Mouse (Mus musculus): ENCODE data around the gene Maml3. TPM values are rescaled to one million over a fixed set of nuclear protein-coding genes. Genes with fewer than 3 reads are reported as not detected.

Gene Maml3
- polyA plus RNA-seq, 1 experiment from 2014 or later = 5.1 TPM

DNA sequence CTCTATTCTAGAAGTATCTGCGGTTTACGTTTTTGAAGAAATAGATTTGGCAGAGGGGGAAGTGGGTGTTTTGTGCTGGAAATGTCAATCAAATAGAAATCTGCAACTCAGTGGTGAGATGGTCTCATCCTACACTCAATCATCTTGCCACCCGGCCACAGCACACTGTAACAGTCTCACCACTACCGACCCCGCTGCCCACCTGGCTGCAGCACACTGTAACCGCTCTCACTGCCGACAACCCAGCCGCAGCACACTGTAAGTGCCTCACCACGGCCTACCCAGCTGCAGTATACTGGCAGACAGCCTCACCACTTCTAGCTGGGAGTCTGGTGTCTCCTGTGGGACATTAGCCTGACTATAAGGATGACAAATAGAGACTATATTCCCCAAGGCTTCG is 322.7 kb downstream of the Maml3 start:
- 85% methylated on average over 10 of the region's 10 CpGs for WGBS
- Histone ChIP-seq H3K4me3 (no peak overlapping the region), H3K27ac (no peak overlapping the region), H3K27me3 (no peaks in the 10 kb centered on the region), H3K4me2 (no peak overlapping the region), H3K9ac (no peak overlapping the region), H3K4me1 (peaks cover 15% of the 10 kb centered on the region), H3K36me3 (no peaks in the 10 kb centered on the region), H3K9me3 (no peaks in the 10 kb centered on the region)
- ATAC-seq (ENCODE audit: insufficient number of reproducible peaks, low FRiP score, low TSS enrichment, low read depth) = no peak

- Histone ChIP-seq H3K27ac (peak overlapping the region; percentile 72), H3K9ac (no peak overlapping the region), H3K9me3 (no peaks in the 10 kb centered on the region), H3K27me3 (no peaks in the 10 kb centered on the region), H3K4me1 (peaks cover 15% of the 10 kb centered on the region), H3K4me2 (0 out of 2 replicates have a peak overlapping the region, but pooled peaks have one; percentile 10), H3K4me3 (no peak overlapping the region), H3K36me3 (no peaks in the 10 kb centered on the region)
- peak; percentile 58; the same call in 1 of the 2 replicates for ATAC-seq (ENCODE audit: insufficient number of reproducible peaks, low FRiP score, low TSS enrichment, low read depth)
- WGBS = 16% methylated on average over 16 of the region's 16 CpGs
Measured at GRCm38 (mm10) chr3:51778738-51779592, 325.9 kb downstream of the Maml3 start.

DNA sequence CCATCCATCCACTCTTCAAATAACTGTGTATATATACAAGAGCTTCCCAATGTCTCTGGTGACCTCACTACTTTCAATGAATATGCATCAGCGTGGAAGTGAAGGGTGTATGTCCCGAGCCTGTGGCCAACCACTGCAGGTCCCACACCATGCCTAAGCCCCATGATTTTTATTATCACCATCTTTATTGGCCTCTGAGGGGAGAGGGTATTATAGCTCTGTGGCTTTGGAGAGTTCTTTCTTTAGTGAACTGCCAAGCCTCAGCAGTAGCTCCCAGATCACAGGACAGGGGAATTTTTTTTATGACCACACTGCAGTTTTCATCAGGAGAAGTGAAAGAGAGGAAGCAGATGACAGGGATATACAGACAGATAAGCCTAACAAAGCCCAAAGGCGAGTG is 326.7 kb downstream of the Maml3 start:
- H3K9me3 ChIP-seq = no peaks in the 10 kb centered on the region
- H3K36me3 ChIP-seq = no peaks in the 10 kb centered on the region
- no peak overlapping the region for H3K9ac ChIP-seq
- H3K4me3 ChIP-seq = no peak overlapping the region
- peaks cover 15% of the 10 kb centered on the region for H3K4me1 ChIP-seq
- no peak for ATAC-seq (ENCODE audit: insufficient number of reproducible peaks, low FRiP score, low TSS enrichment, low read depth)
- H3K27me3 ChIP-seq = no peaks in the 10 kb centered on the region
- 27% methylated on average over 3 of the region's 3 CpGs for WGBS
- no peak overlapping the region for H3K27ac ChIP-seq
- no peak overlapping the region for H3K4me2 ChIP-seq

GRCm38 (mm10) chr3:51776018-51776611 is 328.8 kb downstream of the Maml3 start:
- Histone ChIP-seq H3K4me3 (no peak overlapping the region), H3K9me3 (no peaks in the 10 kb centered on the region), H3K36me3 (no peaks in the 10 kb centered on the region), H3K4me2 (no peak overlapping the region), H3K4me1 (peaks cover 15% of the 10 kb centered on the region), H3K27me3 (no peaks in the 10 kb centered on the region), H3K9ac (no peak overlapping the region), H3K27ac (no peak overlapping the region)
- 81% methylated on average over 2 of the region's 2 CpGs for WGBS
- ATAC-seq (ENCODE audit: insufficient number of reproducible peaks, low FRiP score, low TSS enrichment, low read depth) = no peak

DNA sequence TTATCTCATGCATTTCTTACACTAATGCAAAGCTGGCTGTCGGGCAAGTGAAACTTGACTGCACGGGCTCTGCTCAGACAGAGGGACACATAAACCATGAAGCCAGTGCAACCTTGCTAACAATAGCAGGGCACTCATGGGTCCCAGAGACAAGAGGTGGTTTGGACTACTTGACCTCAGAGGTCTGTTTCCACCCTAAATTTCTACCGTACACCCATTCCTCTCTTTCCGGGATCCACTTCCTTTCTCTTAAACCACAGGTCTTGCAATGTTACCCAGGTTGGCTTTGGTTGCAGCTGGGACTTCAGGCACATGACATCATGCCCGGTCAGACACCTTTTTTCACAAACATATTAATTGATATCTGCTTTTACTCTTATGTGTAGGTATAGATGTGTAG is 331.3 kb downstream of the Maml3 start:
- 77% methylated on average over 5 of the region's 5 CpGs for WGBS
- Histone ChIP-seq H3K9me3 (no peaks in the 10 kb centered on the region), H3K36me3 (no peaks in the 10 kb centered on the region), H3K9ac (no peak overlapping the region), H3K27ac (no peak overlapping the region), H3K4me3 (no peak overlapping the region), H3K4me2 (no peak overlapping the region), H3K27me3 (no peaks in the 10 kb centered on the region), H3K4me1 (peaks cover 5% of the 10 kb centered on the region)
- ATAC-seq (ENCODE audit: insufficient number of reproducible peaks, low FRiP score, low TSS enrichment, low read depth) = no peak

DNA sequence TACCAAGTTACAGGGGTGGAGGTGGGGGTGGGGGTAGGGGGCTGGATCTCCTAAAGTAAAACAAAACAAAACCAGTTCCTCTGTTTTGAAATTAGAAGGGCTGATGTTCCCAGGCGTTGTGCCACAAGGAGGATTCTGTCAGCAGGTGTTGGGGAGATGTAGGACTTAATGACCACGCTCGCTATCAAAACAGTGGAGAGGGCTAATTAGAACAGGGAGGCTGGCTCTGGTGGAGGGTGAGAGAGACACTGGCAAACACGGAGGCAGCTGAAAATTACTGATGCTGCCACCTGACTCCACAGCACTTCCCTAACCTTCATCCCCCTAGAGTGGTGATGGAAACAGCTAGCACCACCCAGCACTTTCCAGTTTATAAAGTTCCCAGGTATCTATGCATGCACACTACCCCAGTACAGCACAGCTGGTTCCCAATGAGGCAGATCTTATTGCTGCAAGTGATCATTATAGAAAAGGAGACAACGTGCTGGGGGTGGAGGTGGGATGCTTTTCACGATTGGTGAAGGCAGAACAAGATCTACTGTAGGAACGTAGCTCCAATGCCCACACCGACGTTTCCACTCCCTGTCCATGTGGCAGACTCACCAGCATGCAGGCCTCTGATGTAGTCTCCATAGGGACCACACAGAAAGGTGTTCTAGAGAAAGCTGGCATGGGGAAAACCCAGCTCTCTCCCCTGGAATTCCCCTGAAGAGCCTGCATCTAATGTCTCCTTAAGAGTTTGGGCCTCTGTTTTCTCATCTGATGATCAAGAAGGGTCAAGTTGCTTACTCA is 332.8 kb downstream of the Maml3 start:
- 55% methylated on average over 9 of the region's 9 CpGs for WGBS
- no peaks in the 10 kb centered on the region for H3K36me3 ChIP-seq
- H3K4me3 ChIP-seq = no peak overlapping the region
- H3K4me1 ChIP-seq = no peaks in the 10 kb centered on the region
- H3K9ac ChIP-seq = no peak overlapping the region
- no peak overlapping the region for H3K4me2 ChIP-seq
- no peaks in the 10 kb centered on the region for H3K27me3 ChIP-seq
- no peaks in the 10 kb centered on the region for H3K9me3 ChIP-seq
- no peak for ATAC-seq (ENCODE audit: insufficient number of reproducible peaks, low FRiP score, low TSS enrichment, low read depth)
- H3K27ac ChIP-seq = no peak overlapping the region

DNA sequence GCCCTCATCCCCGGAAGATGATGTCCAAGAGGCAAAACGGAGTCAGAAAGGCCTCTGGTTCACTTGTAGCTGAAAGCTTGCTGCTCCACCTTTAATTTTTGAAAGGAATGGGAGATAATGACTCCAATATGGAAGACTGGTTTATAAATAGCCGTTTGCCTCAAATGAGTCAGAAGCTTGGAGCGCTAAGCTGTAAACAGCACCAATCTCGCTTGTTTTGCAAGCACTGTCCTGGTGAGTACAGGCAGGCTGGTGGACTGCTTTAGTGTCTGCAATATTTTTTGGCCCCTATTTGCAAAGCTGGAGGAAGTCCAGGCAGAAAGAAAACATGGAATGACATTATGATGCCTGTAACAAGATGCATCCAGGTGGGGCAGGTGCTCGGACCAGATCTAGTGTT is 335.7 kb downstream of the Maml3 start:
- H3K27me3 ChIP-seq = no peaks in the 10 kb centered on the region
- H3K9me3 ChIP-seq = no peaks in the 10 kb centered on the region
- H3K4me2 ChIP-seq = no peak overlapping the region
- ATAC-seq (ENCODE audit: insufficient number of reproducible peaks, low FRiP score, low TSS enrichment, low read depth) = no peak
- WGBS = 78% methylated on average over 6 of the region's 6 CpGs
- H3K4me3 ChIP-seq = no peak overlapping the region
- no peak overlapping the region for H3K9ac ChIP-seq
- H3K27ac ChIP-seq = no peak overlapping the region
- H3K36me3 ChIP-seq = no peaks in the 10 kb centered on the region
- no peaks in the 10 kb centered on the region for H3K4me1 ChIP-seq

DNA sequence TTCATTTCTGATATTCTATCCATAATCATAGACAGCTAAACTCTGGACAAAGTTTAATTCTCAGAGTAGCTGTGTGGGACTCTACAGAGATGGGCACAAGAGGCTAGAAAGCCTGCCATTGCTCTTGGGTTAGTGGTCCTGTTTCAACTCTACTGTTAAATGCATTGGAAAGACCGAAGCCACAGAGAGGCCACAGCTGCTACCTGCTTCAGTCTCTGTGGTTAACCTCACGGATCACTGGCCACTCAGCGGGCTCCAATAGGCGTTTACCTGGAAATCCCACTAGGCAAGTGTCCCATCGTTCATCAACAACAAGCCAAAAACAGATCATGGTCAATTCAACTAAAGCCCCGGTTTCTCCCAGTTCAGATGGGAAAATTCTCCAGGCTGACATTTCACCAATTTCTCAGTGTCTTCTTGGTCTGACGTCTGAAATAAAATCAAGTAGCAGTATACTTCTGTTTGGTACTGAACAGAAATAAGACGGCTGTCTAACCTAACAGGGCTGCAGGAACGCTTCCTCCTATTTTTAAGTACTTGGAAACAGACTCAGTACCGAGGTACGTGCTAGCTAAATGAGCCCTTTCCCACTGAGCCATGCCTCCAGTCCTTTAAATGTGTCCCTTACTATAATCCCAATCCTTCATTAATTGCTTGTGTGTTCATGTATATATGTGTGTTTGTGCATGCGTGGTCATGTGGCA is 339.5 kb downstream of the Maml3 start:
- no peak overlapping the region for H3K27ac ChIP-seq
- 74% methylated on average over 12 of the region's 12 CpGs for WGBS
- no peak overlapping the region for H3K9ac ChIP-seq
- H3K4me3 ChIP-seq = no peak overlapping the region
- H3K9me3 ChIP-seq = no peaks in the 10 kb centered on the region
- no peaks in the 10 kb centered on the region for H3K36me3 ChIP-seq
- H3K4me2 ChIP-seq = no peak overlapping the region
- H3K27me3 ChIP-seq = no peaks in the 10 kb centered on the region
- no peak for ATAC-seq (ENCODE audit: insufficient number of reproducible peaks, low FRiP score, low TSS enrichment, low read depth)
- no peaks in the 10 kb centered on the region for H3K4me1 ChIP-seq

GRCm38 (mm10) chr3:51764175-51764574 is 340.7 kb downstream of the Maml3 start:
- no peak overlapping the region for H3K9ac ChIP-seq
- no peak overlapping the region for H3K4me3 ChIP-seq
- H3K4me2 ChIP-seq = no peak overlapping the region
- no peaks in the 10 kb centered on the region for H3K9me3 ChIP-seq
- WGBS = 90% methylated on average over 3 of the region's 3 CpGs
- ATAC-seq (ENCODE audit: insufficient number of reproducible peaks, low FRiP score, low TSS enrichment, low read depth) = no peak
- no peak overlapping the region for H3K27ac ChIP-seq
- H3K36me3 ChIP-seq = no peaks in the 10 kb centered on the region
- no peaks in the 10 kb centered on the region for H3K27me3 ChIP-seq
- H3K4me1 ChIP-seq = no peaks in the 10 kb centered on the region

GRCm38 (mm10) chr3:51762900-51763299 is 342.0 kb downstream of the Maml3 start:
- WGBS = 90% methylated on average over 10 of the region's 10 CpGs
- Histone ChIP-seq H3K4me3 (no peak overlapping the region), H3K27ac (no peak overlapping the region), H3K27me3 (no peaks in the 10 kb centered on the region), H3K36me3 (no peaks in the 10 kb centered on the region), H3K4me1 (no peaks in the 10 kb centered on the region), H3K4me2 (no peak overlapping the region), H3K9ac (no peak overlapping the region), H3K9me3 (no peaks in the 10 kb centered on the region)
- no peak for ATAC-seq (ENCODE audit: insufficient number of reproducible peaks, low FRiP score, low TSS enrichment, low read depth)

DNA sequence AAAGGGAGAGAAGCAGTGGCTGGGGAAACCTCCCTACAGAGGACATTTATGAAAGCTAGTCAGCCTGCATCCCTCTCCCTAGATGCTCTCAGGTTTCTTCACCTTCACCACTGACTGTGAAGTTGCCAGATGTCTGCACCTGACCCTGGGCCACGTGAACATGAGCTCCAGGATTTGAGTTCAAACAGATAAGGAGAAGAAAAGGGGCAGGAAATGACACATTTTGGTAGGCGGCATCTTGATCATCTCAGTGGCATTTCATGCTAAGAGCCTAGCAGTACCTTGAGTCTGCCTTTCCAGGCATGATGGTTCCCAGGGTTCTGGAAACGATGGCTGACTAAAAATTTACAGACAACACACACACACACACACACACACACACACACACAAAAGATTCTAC is 345.3 kb downstream of the Maml3 start:
- WGBS = 65% methylated on average over 3 of the region's 3 CpGs
- Histone ChIP-seq H3K4me3 (no peak overlapping the region), H3K9ac (no peak overlapping the region), H3K27ac (no peak overlapping the region), H3K36me3 (no peaks in the 10 kb centered on the region), H3K4me1 (no peaks in the 10 kb centered on the region), H3K9me3 (0 out of 2 replicates have a peak, but pooled peaks cover 3% of the 10 kb centered on the region), H3K4me2 (no peak overlapping the region), H3K27me3 (no peaks in the 10 kb centered on the region)
- ATAC-seq (ENCODE audit: insufficient number of reproducible peaks, low FRiP score, low TSS enrichment, low read depth) = no peak
